Mouse (Mus musculus): ENCODE data around the gene Ppm1e. TPM values are rescaled to one million over a fixed set of nuclear protein-coding genes. Genes with fewer than 3 reads are reported as not detected.

Ppm1e gene
- total and polyA plus RNA-seq, 2 experiments from 2014 or later: 18.6 to 60.1 TPM

GRCm38 (mm10) chr11:87354861-87355260 is 4.0 kb downstream of the Ppm1e start:
- H3K27ac ChIP-seq: no peak overlapping the region
- no peaks in the 10 kb centered on the region for H3K9me3 ChIP-seq (ENCODE audit: low read length)
- no peak overlapping the region for H3K4me2 ChIP-seq (ENCODE audit: low read depth, low read length)
- no peaks in the 10 kb centered on the region for H3K4me1 ChIP-seq (ENCODE audit: insufficient read depth, low read length)
- H3K27me3 ChIP-seq (ENCODE audit: insufficient read depth, low read length): no peaks in the 10 kb centered on the region
- DNase-seq (ENCODE audit: low spot score) (no peak), ATAC-seq (no peak)
- H3K36me3 ChIP-seq (ENCODE audit: insufficient read depth, low read length): no peaks in the 10 kb centered on the region
- 95% methylated on average over 1 of the region's 1 CpGs for WGBS
- no peak for TF ChIP-seq CTCF (IDR thresholded peaks at IDR 0.05; ENCODE audit: low read depth)
- H3K4me3 ChIP-seq (ENCODE audit: low read length): no peak overlapping the region
- no peak overlapping the region for H3K9ac ChIP-seq (replicated peaks; ENCODE audit: low read length)

DNA sequence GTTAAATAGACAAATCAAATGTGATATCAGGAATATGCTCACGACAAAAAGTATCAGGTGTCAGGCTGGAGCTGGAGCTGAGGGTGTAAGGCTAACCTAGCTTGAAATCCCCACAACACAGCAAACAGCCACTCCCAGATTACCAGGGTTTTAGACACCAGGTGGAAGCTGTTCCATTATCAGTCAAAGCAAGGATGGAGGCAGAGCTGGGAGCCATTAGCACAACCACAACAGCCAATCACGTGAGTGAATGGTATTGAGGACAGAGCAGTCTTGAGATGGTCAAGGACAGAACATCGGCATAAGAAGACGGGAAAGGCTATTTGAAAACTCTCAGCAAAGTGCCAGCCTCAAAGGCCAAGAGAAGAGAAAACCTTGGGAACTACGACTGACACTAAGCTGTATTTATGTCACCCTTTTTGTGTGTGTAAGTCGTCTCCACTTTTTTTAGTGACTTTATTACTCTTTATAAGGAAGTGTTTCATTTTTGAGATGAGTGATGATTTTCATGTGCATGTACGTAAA is 5.1 kb downstream of the Ppm1e start:
- ATAC-seq (no peak), DNase-seq (ENCODE audit: low spot score) (no peak)
- no peak overlapping the region for H3K4me2 ChIP-seq (ENCODE audit: low read depth, low read length)
- H3K4me3 ChIP-seq (ENCODE audit: low read length): no peak overlapping the region
- H3K9me3 ChIP-seq (ENCODE audit: low read length): no peaks in the 10 kb centered on the region
- H3K27me3 ChIP-seq (ENCODE audit: insufficient read depth, low read length): no peaks in the 10 kb centered on the region
- no peak for TF ChIP-seq CTCF (IDR thresholded peaks at IDR 0.05; ENCODE audit: low read depth)
- H3K36me3 ChIP-seq (ENCODE audit: insufficient read depth, low read length): no peaks in the 10 kb centered on the region
- H3K27ac ChIP-seq: no peak overlapping the region
- H3K4me1 ChIP-seq (ENCODE audit: insufficient read depth, low read length): no peaks in the 10 kb centered on the region
- H3K9ac ChIP-seq (replicated peaks; ENCODE audit: low read length): no peak overlapping the region
- WGBS: 87% methylated on average over 7 of the region's 7 CpGs

DNA sequence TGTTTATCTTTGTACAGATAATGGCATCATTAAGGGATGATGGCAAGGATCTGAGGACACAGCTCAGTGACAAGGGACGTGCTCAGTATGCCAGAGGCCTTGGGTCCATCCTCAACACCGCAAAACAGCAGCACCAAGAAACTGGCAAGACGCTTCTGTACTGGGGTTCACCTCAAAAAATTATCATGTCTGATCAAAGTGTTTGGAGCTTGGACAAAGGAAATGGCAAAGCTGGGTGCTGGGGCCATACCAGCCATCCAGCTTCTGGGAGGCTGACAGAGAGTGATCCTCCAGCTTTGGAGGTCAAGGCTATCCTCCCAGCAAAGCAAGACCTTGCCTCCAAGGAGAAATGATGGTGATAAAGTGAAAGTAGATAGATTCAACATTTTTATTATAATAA is 32.4 kb downstream of the Ppm1e start:
- ATAC-seq (no peak), DNase-seq (ENCODE audit: low spot score) (no peak)
- WGBS: 82% methylated on average over 3 of the region's 3 CpGs
- Histone ChIP-seq H3K36me3 (ENCODE audit: insufficient read depth, low read length) (no peaks in the 10 kb centered on the region), H3K4me2 (ENCODE audit: low read depth, low read length) (no peak overlapping the region), H3K4me3 (ENCODE audit: low read length) (no peak overlapping the region), H3K9me3 (ENCODE audit: low read length) (no peaks in the 10 kb centered on the region), H3K4me1 (ENCODE audit: insufficient read depth, low read length) (no peaks in the 10 kb centered on the region), H3K27me3 (ENCODE audit: insufficient read depth, low read length) (no peaks in the 10 kb centered on the region), H3K27ac (no peak overlapping the region), H3K9ac (replicated peaks; ENCODE audit: low read length) (no peak overlapping the region)
- no peak for TF ChIP-seq CTCF (IDR thresholded peaks at IDR 0.05; ENCODE audit: low read depth)

- no peak overlapping the region for H3K4me2 ChIP-seq (ENCODE audit: low read depth, low read length)
- H3K27ac ChIP-seq: no peak overlapping the region
- H3K9ac ChIP-seq (replicated peaks; ENCODE audit: low read length): no peak overlapping the region
- H3K27me3 ChIP-seq (ENCODE audit: insufficient read depth, low read length): no peaks in the 10 kb centered on the region
- ATAC-seq (no peak), DNase-seq (ENCODE audit: low spot score) (no peak)
- no peaks in the 10 kb centered on the region for H3K36me3 ChIP-seq (ENCODE audit: insufficient read depth, low read length)
- TF ChIP-seq CTCF (IDR thresholded peaks at IDR 0.05; ENCODE audit: low read depth): no peak
- no peaks in the 10 kb centered on the region for H3K9me3 ChIP-seq (ENCODE audit: low read length)
- H3K4me1 ChIP-seq (ENCODE audit: insufficient read depth, low read length): no peaks in the 10 kb centered on the region
- no peak overlapping the region for H3K4me3 ChIP-seq (ENCODE audit: low read length)
- 53% methylated on average over 8 of the region's 8 CpGs for WGBS
These were observed 36.3 kb downstream of the Ppm1e start for GRCm38 (mm10) chr11:87322558-87322957.

DNA sequence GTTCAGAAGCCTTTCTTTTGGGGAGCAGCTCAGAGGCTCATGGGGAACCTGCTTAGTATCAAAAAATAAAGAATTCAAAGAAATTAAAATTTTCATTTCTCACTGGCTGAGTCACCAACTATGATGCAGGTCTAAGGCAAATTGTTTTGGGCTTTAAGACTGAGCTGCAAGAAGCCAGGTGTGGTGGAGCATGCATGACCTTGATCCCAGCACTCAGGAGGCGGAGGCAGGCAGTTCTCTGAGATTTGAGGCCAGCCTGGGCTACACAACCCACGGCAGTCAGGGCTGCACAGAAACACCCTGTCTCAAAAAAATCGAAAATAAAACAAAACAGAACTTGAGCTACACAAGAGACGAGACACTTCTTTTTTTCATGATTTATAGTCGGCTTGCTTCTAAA is 38.8 kb downstream of the Ppm1e start:
- no peak overlapping the region for H3K27ac ChIP-seq
- DNase-seq (ENCODE audit: low spot score): no peak

DNA sequence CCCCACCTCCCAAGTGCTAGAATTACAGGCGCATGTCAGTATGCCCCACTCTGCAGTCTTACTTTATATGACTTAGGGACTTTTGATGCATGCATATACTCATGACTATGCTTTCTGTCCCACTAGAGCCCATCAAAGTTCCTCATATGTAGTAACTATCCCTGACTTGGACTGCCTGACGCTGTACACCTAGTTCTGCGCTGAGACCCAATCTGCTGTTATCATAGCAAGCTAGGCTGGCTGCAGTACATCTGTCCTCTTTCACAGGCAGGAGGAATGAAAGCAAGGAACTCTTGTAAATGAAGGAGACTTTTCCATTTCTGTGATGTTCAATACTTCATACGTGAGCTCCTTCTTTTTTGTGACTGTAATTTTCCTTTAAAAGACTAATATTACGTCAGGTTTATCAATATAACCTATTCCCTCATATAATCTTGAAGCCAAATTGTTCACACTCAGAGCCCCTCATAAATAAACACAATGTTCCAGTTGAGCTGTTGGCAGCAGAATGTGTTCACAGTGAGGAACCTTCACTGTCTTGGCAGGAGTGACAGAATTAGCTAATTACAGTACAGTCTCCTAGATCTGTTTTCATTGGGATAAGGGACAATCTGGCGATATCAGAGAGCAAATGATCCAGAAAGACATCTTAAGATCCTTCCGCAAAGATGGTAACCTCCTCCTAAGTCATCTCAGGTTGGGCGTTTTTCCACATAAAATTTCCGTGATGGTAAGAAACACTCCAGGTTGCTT is 39.7 kb downstream of the Ppm1e start:
- no peak for TF ChIP-seq CTCF (IDR thresholded peaks at IDR 0.05; ENCODE audit: low read depth)
- Histone ChIP-seq H3K36me3 (ENCODE audit: insufficient read depth, low read length) (no peaks in the 10 kb centered on the region), H3K27me3 (ENCODE audit: insufficient read depth, low read length) (no peaks in the 10 kb centered on the region), H3K4me2 (ENCODE audit: low read depth, low read length) (peak overlapping the region; percentile 31; the same call in 1 of the 2 replicates), H3K4me3 (ENCODE audit: low read length) (no peak overlapping the region), H3K9ac (replicated peaks; ENCODE audit: low read length) (no peak overlapping the region), H3K4me1 (ENCODE audit: insufficient read depth, low read length) (no peaks in the 10 kb centered on the region), H3K27ac (peak overlapping the region; percentile 20; the same call in 1 of the 2 replicates), H3K9me3 (ENCODE audit: low read length) (no peaks in the 10 kb centered on the region)
- DNase-seq (ENCODE audit: low spot score) (peak; percentile 73), ATAC-seq (no peak)
- 51% methylated on average over 9 of the region's 9 CpGs for WGBS

More for the DNA sequence above, 38.8 kb downstream of the Ppm1e start:
- no peak for ATAC-seq
- H3K27me3 ChIP-seq (ENCODE audit: insufficient read depth, low read length): no peaks in the 10 kb centered on the region
- no peaks in the 10 kb centered on the region for H3K36me3 ChIP-seq (ENCODE audit: insufficient read depth, low read length)
- H3K9ac ChIP-seq (replicated peaks; ENCODE audit: low read length): no peak overlapping the region
- no peak overlapping the region for H3K4me2 ChIP-seq (ENCODE audit: low read depth, low read length)
- no peak overlapping the region for H3K4me3 ChIP-seq (ENCODE audit: low read length)
- WGBS: 73% methylated on average over 5 of the region's 5 CpGs
- no peaks in the 10 kb centered on the region for H3K9me3 ChIP-seq (ENCODE audit: low read length)
- H3K4me1 ChIP-seq (ENCODE audit: insufficient read depth, low read length): no peaks in the 10 kb centered on the region
- no peak for TF ChIP-seq CTCF (IDR thresholded peaks at IDR 0.05; ENCODE audit: low read depth)

GRCm38 (mm10) chr11:87313533-87313932 is 45.3 kb downstream of the Ppm1e start:
- no peaks in the 10 kb centered on the region for H3K9me3 ChIP-seq (ENCODE audit: low read length)
- peak; percentile 10 for DNase-seq (ENCODE audit: low spot score)
- WGBS: 59% methylated on average over 3 of the region's 3 CpGs
- no peaks in the 10 kb centered on the region for H3K4me1 ChIP-seq (ENCODE audit: insufficient read depth, low read length)
- H3K36me3 ChIP-seq (ENCODE audit: insufficient read depth, low read length): no peaks in the 10 kb centered on the region
- no peak for ATAC-seq
- no peaks in the 10 kb centered on the region for H3K27me3 ChIP-seq (ENCODE audit: insufficient read depth, low read length)
- no peak overlapping the region for H3K4me2 ChIP-seq (ENCODE audit: low read depth, low read length)
- TF ChIP-seq CTCF (IDR thresholded peaks at IDR 0.05; ENCODE audit: low read depth): no peak
- H3K4me3 ChIP-seq (ENCODE audit: low read length): no peak overlapping the region
- no peak overlapping the region for H3K27ac ChIP-seq
- H3K9ac ChIP-seq (replicated peaks; ENCODE audit: low read length): no peak overlapping the region
